Mouse (Mus musculus) kidney, postnatal 0 days (tissue): ENCODE data around the gene Fam83f. TPM values are rescaled to one million over a fixed set of nuclear protein-coding genes. Genes with fewer than 3 reads are reported as not detected.

Experiments
- ATAC-seq: fragments of 200-750 bp; cut with Nextera tagmentation; replicated peaks from 2 replicates; pipeline ENCODE4 v1.8.0; 2017; ENCODE audit warnings: low read depth, moderate number of reproducible peaks, moderate TSS enrichment, moderate library complexity; ENCODE audit not compliant: low FRiP score
- DNase-seq: peaks from one replicate; pipeline ENCODE4 v3.0.0-alpha.2; 2016; ENCODE audit warnings: low spot score
- H3K27ac ChIP-seq: fragments of 300-500 bp; sonication (generic); 2 replicates; pipeline ENCODE4 v1.5.1; 2014; ENCODE audit warnings: mild to moderate bottlenecking
- H3K27me3 ChIP-seq: fragments of 300-500 bp; sonication (generic); 2 replicates; pipeline ENCODE4 v1.6.1; 2014; ENCODE audit warnings: low read length, mixed read lengths; ENCODE audit not compliant: insufficient read depth
- H3K36me3 ChIP-seq: fragments of 300-500 bp; sonication (generic); 2 replicates; pipeline ENCODE4 v1.6.1; 2014; ENCODE audit warnings: low read length, mixed read lengths; ENCODE audit not compliant: insufficient read depth
- H3K4me1 ChIP-seq: fragments of 300-500 bp; sonication (generic); replicated peaks from 2 replicates; pipeline ENCODE4 v1.6.1; 2014; ENCODE audit warnings: antibody characterized with exemption, low read length, mixed read lengths; ENCODE audit not compliant: insufficient read depth
- H3K4me2 ChIP-seq: fragments of 300-500 bp; sonication (generic); 2 replicates; pipeline ENCODE4 v1.6.1; 2014; ENCODE audit warnings: mild to moderate bottlenecking, low read length, moderate library complexity, mixed read lengths
- H3K4me3 ChIP-seq: fragments of 300-500 bp; sonication (generic); replicated peaks from 2 replicates; pipeline ENCODE4 v1.5.1; 2014; ENCODE audit warnings: low read depth, low read length
- H3K9ac ChIP-seq: fragments of 300-500 bp; sonication (generic); 2 replicates; pipeline ENCODE4 v1.6.1; 2014; ENCODE audit warnings: low read depth, low read length
- H3K9me3 ChIP-seq: fragments of 300-500 bp; sonication (generic); replicated peaks from 2 replicates; pipeline ENCODE4 v1.6.1; 2016; ENCODE audit warnings: low read length, inconsistent platforms, mixed read lengths
- CTCF ChIP-seq: IDR thresholded peaks from 2 replicates; pipeline ENCODE4 v1.5.1; 2016; ENCODE audit warnings: antibody characterized with exemption, low read depth, mild to moderate bottlenecking, moderate library complexity
- WGBS: fragments of 180-500 bp; shearing (Covaris S2); extraction: QIAGEN DNeasy Blood & Tissue Kit; methylation state at CpG from one replicate; pipeline ENCODE4 v1.1.7; 2014; 5-methylcytosine and 5-hydroxymethylcytosine counted together
- polyA plus RNA-seq: library from polyadenylated mRNA; unstranded; fragments of >200 nt; fragmentation: Nextera tagmentation; extraction: Ambion mirVana; gene quantifications from 2 replicates; pipeline ENCODE4 v1.2.1, GENCODE M21; 2015

Fam83f gene
- polyA plus RNA-seq, 1 experiment from 2014 or later, result 6.1 TPM

- no peak overlapping the region for H3K27ac ChIP-seq
- H3K36me3 ChIP-seq, result no peaks in the 10 kb centered on the region
- no peak overlapping the region for H3K4me2 ChIP-seq
- no peaks in the 10 kb centered on the region for H3K27me3 ChIP-seq
- H3K4me1 ChIP-seq, result 0 out of 2 replicates have a peak, but pooled peaks cover 2% of the 10 kb centered on the region
- WGBS, result 68% methylated on average over 2 of the region's 2 CpGs
- H3K9ac ChIP-seq, result no peak overlapping the region
- H3K4me3 ChIP-seq, result no peak overlapping the region
- ATAC-seq, result no peak
- no peak for DNase-seq
- no peaks in the 10 kb centered on the region for H3K9me3 ChIP-seq
- no peak for TF ChIP-seq CTCF
Observed at GRCm38 (mm10) chr15:80641702-80642435, 29.8 kb upstream of the Fam83f start.

DNA sequence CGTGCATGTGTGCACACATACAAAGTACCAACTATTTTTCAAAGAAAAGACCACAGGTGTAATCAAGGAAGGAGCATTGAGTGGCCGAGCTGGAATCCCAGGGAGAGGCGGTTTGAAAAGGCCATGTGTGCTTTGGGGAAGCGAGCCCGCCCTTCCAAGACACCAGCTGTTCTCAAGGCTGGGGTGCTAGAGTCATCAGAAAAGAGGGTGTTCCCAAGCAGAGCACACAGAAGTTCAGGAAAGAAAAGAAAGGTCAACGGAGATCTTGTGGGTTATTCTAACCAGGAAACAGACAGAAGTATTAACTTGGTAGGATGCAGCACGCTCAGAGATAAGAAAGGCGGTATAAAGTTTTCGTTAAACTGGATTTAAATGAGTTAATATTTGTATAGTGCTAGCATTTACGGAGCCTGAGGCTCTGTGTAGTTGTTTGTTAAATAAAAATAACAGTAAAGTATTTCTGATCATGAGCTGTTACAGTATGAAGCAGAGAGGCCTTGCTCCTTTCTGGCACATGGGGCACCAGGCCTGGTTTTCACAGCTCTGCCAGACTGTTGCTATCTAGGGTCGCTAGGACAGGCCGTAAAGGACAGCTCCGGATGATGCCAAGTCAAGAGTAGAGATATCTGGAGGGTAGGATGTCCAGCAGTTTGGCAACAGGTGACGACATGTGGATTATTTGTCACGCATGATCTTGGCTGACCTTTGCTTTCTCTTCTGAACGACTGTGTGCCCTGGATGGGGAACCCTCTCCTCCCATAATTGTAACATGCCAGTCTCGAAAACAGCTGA is 26.4 kb upstream of the Fam83f start:
- Histone ChIP-seq H3K27ac (no peak overlapping the region), H3K4me2 (no peak overlapping the region), H3K36me3 (no peaks in the 10 kb centered on the region), H3K4me1 (no peaks in the 10 kb centered on the region), H3K27me3 (no peaks in the 10 kb centered on the region), H3K4me3 (no peak overlapping the region), H3K9ac (no peak overlapping the region), H3K9me3 (no peaks in the 10 kb centered on the region)
- WGBS, result 82% methylated on average over 17 of the region's 17 CpGs
- TF ChIP-seq CTCF, result no peak
- ATAC-seq (no peak), DNase-seq (no peak)

DNA sequence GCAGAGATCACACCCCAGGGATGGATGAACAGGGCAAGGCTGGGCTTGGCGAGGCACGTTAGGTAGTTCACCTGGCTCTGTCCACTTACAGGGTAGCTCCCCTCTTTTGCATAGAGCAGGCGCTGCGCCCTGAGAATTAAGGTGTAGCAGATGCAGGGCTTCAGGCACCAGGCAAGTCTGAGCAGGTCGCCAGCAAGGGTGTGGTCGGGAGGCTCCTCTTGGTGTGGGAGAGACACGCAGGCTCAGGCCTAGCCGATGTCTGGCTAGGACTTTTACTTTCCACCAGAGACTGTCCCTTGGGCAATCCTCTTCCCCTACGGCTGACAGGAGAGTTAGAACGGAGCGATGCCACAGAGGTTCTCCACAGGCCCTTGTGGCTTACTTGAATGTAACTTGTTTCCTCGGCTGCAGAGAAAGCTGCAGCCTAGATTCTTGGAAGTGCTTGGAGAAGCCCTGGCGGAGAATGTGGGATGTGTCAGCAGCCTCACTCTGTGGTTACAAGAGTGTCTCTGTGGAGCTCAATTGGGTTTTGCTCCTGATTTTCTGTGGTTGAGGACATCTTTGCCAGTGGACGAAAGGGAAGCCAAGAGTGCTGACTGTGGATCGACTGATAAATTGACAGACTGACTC is 22.6 kb upstream of the Fam83f start:
- H3K4me3 ChIP-seq, result no peak overlapping the region
- no peaks in the 10 kb centered on the region for H3K9me3 ChIP-seq
- 67% methylated on average over 15 of the region's 15 CpGs for WGBS
- H3K4me1 ChIP-seq, result no peaks in the 10 kb centered on the region
- TF ChIP-seq CTCF, result no peak
- no peak overlapping the region for H3K27ac ChIP-seq
- DNase-seq (no peak), ATAC-seq (no peak)
- no peak overlapping the region for H3K9ac ChIP-seq
- H3K27me3 ChIP-seq, result no peaks in the 10 kb centered on the region
- no peaks in the 10 kb centered on the region for H3K36me3 ChIP-seq
- H3K4me2 ChIP-seq, result no peak overlapping the region

DNA sequence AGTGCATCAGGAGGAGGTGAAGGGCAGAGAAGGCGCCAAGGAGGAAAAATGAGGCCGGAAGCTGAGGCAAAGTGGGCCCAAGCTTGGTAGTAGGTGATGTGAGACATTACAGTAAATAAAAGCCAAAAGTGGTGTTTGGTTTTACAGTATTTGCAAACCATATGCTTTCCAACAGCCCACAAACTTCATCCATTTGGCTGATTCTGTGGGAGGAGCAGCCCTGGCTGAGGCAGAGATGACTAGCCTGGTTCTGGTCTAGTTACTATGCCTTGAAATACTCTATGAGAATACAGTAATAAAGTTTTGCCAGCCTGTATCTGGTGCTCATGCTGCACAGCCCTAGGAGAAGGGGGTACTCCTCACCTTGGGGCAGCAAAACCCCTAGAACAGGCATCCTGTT is 21.2 kb upstream of the Fam83f start:
- DNase-seq (no peak), ATAC-seq (no peak)
- Histone ChIP-seq H3K4me3 (no peak overlapping the region), H3K27ac (no peak overlapping the region), H3K9ac (no peak overlapping the region), H3K4me1 (no peaks in the 10 kb centered on the region), H3K9me3 (no peaks in the 10 kb centered on the region), H3K36me3 (no peaks in the 10 kb centered on the region), H3K4me2 (no peak overlapping the region), H3K27me3 (no peaks in the 10 kb centered on the region)
- no peak for TF ChIP-seq CTCF
- 75% methylated on average over 2 of the region's 2 CpGs for WGBS

DNA sequence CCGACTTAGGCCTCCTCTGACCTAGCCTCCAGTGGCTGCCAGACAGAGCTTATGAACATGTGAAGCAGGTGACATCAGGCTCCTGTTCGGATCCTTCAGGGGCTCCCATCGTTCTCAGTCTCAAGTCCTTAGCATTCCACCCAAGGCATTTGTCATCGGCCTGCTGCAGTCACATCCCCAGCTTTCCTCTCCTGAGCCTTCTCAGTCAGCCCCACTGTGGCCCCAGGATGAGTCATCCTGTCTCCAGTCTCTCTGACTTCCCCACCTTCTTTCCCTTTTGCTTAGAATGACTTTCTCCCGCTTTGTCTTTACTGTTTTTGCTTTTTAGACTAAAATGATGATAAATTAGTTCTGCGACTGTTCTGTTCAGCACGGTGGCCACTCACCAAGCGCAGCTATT is 17.8 kb upstream of the Fam83f start:
- WGBS, result 70% methylated on average over 8 of the region's 8 CpGs
- Histone ChIP-seq H3K4me1 (no peaks in the 10 kb centered on the region), H3K36me3 (no peaks in the 10 kb centered on the region), H3K27ac (no peak overlapping the region), H3K9me3 (no peaks in the 10 kb centered on the region), H3K27me3 (no peaks in the 10 kb centered on the region), H3K4me2 (no peak overlapping the region), H3K4me3 (no peak overlapping the region), H3K9ac (no peak overlapping the region)
- TF ChIP-seq CTCF, result no peak
- no peak for DNase-seq
- ATAC-seq, result no peak

GRCm38 (mm10) chr15:80658815-80659471 is 12.7 kb upstream of the Fam83f start:
- WGBS, result 70% methylated on average over 6 of the region's 6 CpGs
- no peak overlapping the region for H3K4me3 ChIP-seq
- H3K4me2 ChIP-seq, result no peak overlapping the region
- no peak for TF ChIP-seq CTCF
- H3K4me1 ChIP-seq, result no peaks in the 10 kb centered on the region
- no peak overlapping the region for H3K27ac ChIP-seq
- no peaks in the 10 kb centered on the region for H3K36me3 ChIP-seq
- H3K9ac ChIP-seq, result no peak overlapping the region
- ATAC-seq (no peak), DNase-seq (no peak)
- no peaks in the 10 kb centered on the region for H3K9me3 ChIP-seq
- H3K27me3 ChIP-seq, result no peaks in the 10 kb centered on the region
